In genomic region chr19:18420381-18420785, GRCm38 (mm10) we compare ENCODE assay signal across 8 mouse cellular contexts.
DNase-seq lines count a peak whose midpoint lies in the region; ATAC-seq and TF ChIP-seq lines count a peak whose summit lies in the region.

No protein-coding gene starts in this region.

- TF ChIP-seq CTCF in hindbrain, postnatal 0 days (IDR thresholded peaks at IDR 0.05; ENCODE audit: low read depth) = no peak
- TF ChIP-seq CTCF in cerebellum, adult 2 months (IDR thresholded peaks at IDR 0.05; ENCODE audit: borderline replicate concordance, insufficient read depth, low read depth, low read length) = no peak

- no peak overlapping the region for H3K4me3 ChIP-seq in hindbrain, postnatal 0 days (ENCODE audit: low read length)
- H3K4me3 ChIP-seq in hindbrain, embryonic 12.5 days = no peak overlapping the region
- no peak overlapping the region for H3K4me3 ChIP-seq in cerebellum, adult 2 months (replicated peaks; ENCODE audit: insufficient read depth, low read depth, low read length)

- 58% methylated on average over 9 of the region's 9 CpGs for WGBS in hindbrain, postnatal 0 days
- 60% methylated on average over 9 of the region's 9 CpGs for WGBS in hindbrain, embryonic 12.5 days
- WGBS in cerebellum, adult 2 months = 15% methylated on average over 9 of the region's 9 CpGs

- no peaks in the 10 kb centered on the region for H3K36me3 ChIP-seq in hindbrain, postnatal 0 days (ENCODE audit: insufficient read depth, low read length)
- H3K36me3 ChIP-seq in hindbrain, embryonic 12.5 days = no peaks in the 10 kb centered on the region

- DNase-seq in hindbrain, postnatal 0 days (ENCODE audit: low spot score) = peak; percentile 56
- DNase-seq in cerebellum, adult 2 months = peak; percentile 81 to 88
- DNase-seq in gastrocnemius, postnatal 25 days = peak; percentile 54
- peak; percentile 8 for DNase-seq in lung, postnatal 25 days (ENCODE audit: low spot score)
- no peak for DNase-seq in right cerebral cortex, postnatal 25 days
- DNase-seq in heart, postnatal 4 days = no peak
- no peak for DNase-seq in thymus, postnatal 0 days (ENCODE audit: low spot score)

- H3K4me2 ChIP-seq in hindbrain, postnatal 0 days (ENCODE audit: low read depth, low read length) = no peak overlapping the region
- no peak overlapping the region for H3K4me2 ChIP-seq in hindbrain, embryonic 12.5 days (replicated peaks)

- no peaks in the 10 kb centered on the region for H3K4me1 ChIP-seq in hindbrain, postnatal 0 days (ENCODE audit: insufficient read depth, low read length)
- H3K4me1 ChIP-seq in hindbrain, embryonic 12.5 days = no peaks in the 10 kb centered on the region
- peaks cover 6% of the 10 kb centered on the region; the same call in 1 of the 2 replicates for H3K4me1 ChIP-seq in cerebellum, adult 2 months (ENCODE audit: control insufficient read depth, insufficient read depth, low read length)

- ATAC-seq in hindbrain, postnatal 0 days = peak; percentile 74; the same call in 1 of the 2 replicates
- no peak for ATAC-seq in hindbrain, embryonic 12.5 days (ENCODE audit: low FRiP score)

- no peak overlapping the region for H3K27ac ChIP-seq in hindbrain, postnatal 0 days
- H3K27ac ChIP-seq in hindbrain, embryonic 12.5 days = no peak overlapping the region
- H3K27ac ChIP-seq in cerebellum, adult 2 months (ENCODE audit: insufficient read depth, low read length) = no peak overlapping the region

- TF ChIP-seq POLR2A in cerebellum, adult 2 months (IDR thresholded peaks at IDR 0.05; ENCODE audit: borderline replicate concordance, insufficient read depth, low read length) = no peak

- H3K9me3 ChIP-seq in hindbrain, postnatal 0 days (ENCODE audit: low read length) = no peaks in the 10 kb centered on the region
- no peaks in the 10 kb centered on the region for H3K9me3 ChIP-seq in hindbrain, embryonic 12.5 days (replicated peaks)

- H3K27me3 ChIP-seq in hindbrain, postnatal 0 days (ENCODE audit: insufficient read depth, low read length) = no peaks in the 10 kb centered on the region
- no peaks in the 10 kb centered on the region for H3K27me3 ChIP-seq in hindbrain, embryonic 12.5 days
- H3K27me3 ChIP-seq in cerebellum, adult 2 months (ENCODE audit: control insufficient read depth, insufficient read depth, low read length) = no peaks in the 10 kb centered on the region

- no peak overlapping the region for H3K9ac ChIP-seq in hindbrain, postnatal 0 days (replicated peaks; ENCODE audit: low read length)
- no peak overlapping the region for H3K9ac ChIP-seq in hindbrain, embryonic 12.5 days

Comparison
In these comparisons a context has a peak if more than half of its experiments do, and no peak if none do; other contexts are left out.
1. DNase-seq: peak in hindbrain, postnatal 0 days (single experiment), cerebellum, adult 2 months (2 of 2), gastrocnemius, postnatal 25 days (single experiment) and lung, postnatal 25 days (single experiment); none in right cerebral cortex, postnatal 25 days (single experiment), heart, postnatal 4 days (single experiment) and thymus, postnatal 0 days (single experiment).